Mouse (Mus musculus): ENCODE data around the gene Fgfr2.

DNA sequence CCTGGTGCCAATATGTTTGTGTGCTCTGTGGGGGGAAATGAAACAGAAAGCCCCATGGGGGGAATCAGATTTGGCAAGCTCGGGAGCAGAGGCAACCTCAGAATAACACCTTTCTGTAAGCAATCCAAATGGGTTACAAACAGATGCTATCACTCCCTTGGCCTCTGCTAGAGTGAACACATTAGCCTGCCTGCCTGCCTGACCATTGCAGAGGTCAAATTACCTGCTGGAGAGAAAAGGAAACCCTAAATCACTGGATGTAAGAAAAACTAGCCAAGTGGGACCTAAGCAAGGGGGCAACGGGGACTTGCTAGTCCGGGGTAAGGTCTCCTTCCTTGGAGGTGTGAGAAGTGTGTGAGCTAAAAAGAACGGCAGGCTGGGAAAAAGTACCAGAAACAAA lies 3004.4 kb downstream of the Fgfr2 start:
- TF ChIP-seq MAFK (IDR thresholded peaks at IDR 0.05; ENCODE audit: insufficient read depth, low read depth, low read length): no peak
- no peak for TF ChIP-seq CHD2 (IDR thresholded peaks at IDR 0.05; ENCODE audit: low read depth, low read length)
- no peak for TF ChIP-seq ZNF384 (IDR thresholded peaks at IDR 0.05; ENCODE audit: low read depth, low read length)
- TF ChIP-seq HCFC1 (IDR thresholded peaks at IDR 0.05; ENCODE audit: borderline replicate concordance, insufficient read depth, low read length): no peak
